Mouse (Mus musculus) c-Kit-positive CD71-positive TER-119-positive erythroid progenitor cells, embryonic 14.5 days (primary cell): ENCODE data around the gene Vmn2r94.

Source experiments
- DNase-seq: peaks from one replicate; pipeline ENCODE4 v3.0.0-alpha.2; 2013; ENCODE audit warnings: low spot score

Gene Vmn2r94

GRCm38 (mm10) chr17:18277656-18278055 is at the start of gene Vmn2r94:
Vmn2r94 (minus strand) TSS chr17:18277756.
- DNase-seq, result no peak

GRCm38 (mm10) chr17:18323031-18323430 is 45.5 kb upstream of the Vmn2r94 start:
- DNase-seq, result no peak

- DNase-seq, result no peak
These were observed 20.2 kb upstream of the Vmn2r94 start, which contains the start of gene Vmn2r93 for GRCm38 (mm10) chr17:18297799-18298198. Vmn2r93 (plus strand) TSS chr17:18298099.

GRCm38 (mm10) chr17:18236931-18237330 is 40.6 kb downstream of the Vmn2r94 start:
- DNase-seq, result no peak

GRCm38 (mm10) chr17:18231996-18232395 is 45.6 kb downstream of the Vmn2r94 start:
- DNase-seq, result no peak

GRCm38 (mm10) chr17:18221300-18221699 is 56.3 kb downstream of the Vmn2r94 start:
- no peak for DNase-seq
